Mouse (Mus musculus) limb, embryonic 14.5 days (tissue): ENCODE measurements around the gene Mast4. TPM values are rescaled to one million over a fixed set of nuclear protein-coding genes. Genes with fewer than 3 reads are reported as not detected.

Source experiments
- ATAC-seq: fragments of 200-750 bp; cut with Nextera tagmentation; 2 replicates; pipeline ENCODE4 v1.8.0; 2017; ENCODE audit warnings: low read depth, moderate number of reproducible peaks, moderate TSS enrichment; ENCODE audit not compliant: low FRiP score
- DNase-seq: peaks from one replicate; pipeline ENCODE4 v3.0.0-alpha.2; 2015; ENCODE audit warnings: low spot score
- H3K27ac ChIP-seq: fragments of 300-500 bp; sonication (generic); replicated peaks from 2 replicates; pipeline ENCODE4 v1.5.1; 2014; ENCODE audit warnings: low read depth, mild to moderate bottlenecking, low read length, moderate library complexity, mixed read lengths
- H3K27me3 ChIP-seq: fragments of 300-500 bp; sonication (generic); 2 replicates; pipeline ENCODE4 v1.6.1; 2014; ENCODE audit warnings: low read length, mixed read lengths; ENCODE audit not compliant: control insufficient read depth, insufficient read depth
- H3K36me3 ChIP-seq: fragments of 300-500 bp; sonication (generic); 2 replicates; pipeline ENCODE4 v1.6.1; 2014; ENCODE audit warnings: mild to moderate bottlenecking, low read length, moderate library complexity, mixed read lengths; ENCODE audit not compliant: control insufficient read depth, insufficient read depth
- H3K4me1 ChIP-seq: fragments of 300-500 bp; sonication (generic); 2 replicates; pipeline ENCODE4 v1.6.1; 2014; ENCODE audit warnings: antibody characterized with exemption, low read length, mixed read lengths; ENCODE audit not compliant: control insufficient read depth, insufficient read depth
- H3K4me2 ChIP-seq: fragments of 300-500 bp; sonication (generic); replicated peaks from 2 replicates; pipeline ENCODE4 v1.6.1; 2014; ENCODE audit warnings: low read depth, mild to moderate bottlenecking, low read length, moderate library complexity; ENCODE audit not compliant: severe bottlenecking
- H3K4me3 ChIP-seq: fragments of 300-500 bp; sonication (generic); replicated peaks from 2 replicates; pipeline ENCODE4 v1.5.1; 2014; ENCODE audit warnings: low read length
- H3K9ac ChIP-seq: fragments of 300-500 bp; sonication (generic); 2 replicates; pipeline ENCODE4 v1.6.1; 2014; ENCODE audit warnings: mild to moderate bottlenecking, low read depth, low read length, moderate library complexity; ENCODE audit not compliant: severe bottlenecking
- H3K9me3 ChIP-seq: fragments of 300-500 bp; sonication (generic); 2 replicates; pipeline ENCODE4 v1.6.1; 2016; ENCODE audit warnings: low read length; ENCODE audit not compliant: control insufficient read depth
- POLR2A ChIP-seq: fragments of 200-500 bp; IDR thresholded peaks from 2 replicates; pipeline ENCODE4 v1.8.0; 2012; ENCODE audit warnings: inconsistent platforms, mild to moderate bottlenecking, moderate library complexity, borderline replicate concordance; ENCODE audit not compliant: insufficient read depth, insufficient read length; ENCODE audit errors: extremely low read depth
- WGBS: fragments of 180-500 bp; shearing (Covaris S2); extraction: QIAGEN DNeasy Blood & Tissue Kit; methylation state at CpG from one replicate; pipeline ENCODE4 v1.1.7; 2014; 5-methylcytosine and 5-hydroxymethylcytosine counted together
- polyA plus RNA-seq, 2 experiments: library from polyadenylated mRNA; depleted of rRNA in 1 of 2; stranded (reverse) in 1 of 2; unstranded in 1 of 2; fragments of >200 nt; fragmentation: Nextera tagmentation in 1 of 2; extraction: Ambion mirVana in 1 of 2; gene quantifications; 2 replicates each; pipeline versions ENCODE4 v1.2.1 to v1.2.3; 2012 to 2014

Mast4 gene
- polyA plus RNA-seq, 2 experiments = 12.5 to 25.2 TPM

DNA sequence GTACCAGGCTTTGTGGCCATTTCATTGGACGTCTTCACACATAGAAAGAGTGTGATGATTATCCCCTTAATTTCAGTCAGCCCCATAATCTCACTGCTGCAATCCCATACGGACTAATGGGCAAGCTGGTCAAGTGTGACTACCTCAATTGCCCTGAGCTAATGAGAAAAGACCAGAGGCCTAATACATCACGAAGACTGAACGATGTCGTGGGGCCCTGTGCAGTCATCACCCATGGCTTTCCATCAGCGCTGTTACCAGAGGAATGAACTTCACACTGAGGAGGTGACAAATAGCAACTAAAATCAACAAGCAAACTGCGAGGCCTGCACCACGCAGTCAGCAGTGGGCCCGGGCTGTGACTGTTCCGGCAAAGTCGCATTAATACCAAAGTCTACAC lies 344.7 kb downstream of the Mast4 start:
- Histone ChIP-seq H3K4me2 (no peak overlapping the region), H3K4me3 (no peak overlapping the region), H3K27ac (no peak overlapping the region), H3K4me1 (no peaks in the 10 kb centered on the region), H3K36me3 (no peaks in the 10 kb centered on the region), H3K9ac (no peak overlapping the region), H3K9me3 (no peaks in the 10 kb centered on the region; the same call in 1 of the 2 replicates), H3K27me3 (no peaks in the 10 kb centered on the region)
- ATAC-seq (no peak), DNase-seq (no peak)
- no peak for TF ChIP-seq POLR2A
- WGBS = 75% methylated on average over 11 of the region's 11 CpGs

DNA sequence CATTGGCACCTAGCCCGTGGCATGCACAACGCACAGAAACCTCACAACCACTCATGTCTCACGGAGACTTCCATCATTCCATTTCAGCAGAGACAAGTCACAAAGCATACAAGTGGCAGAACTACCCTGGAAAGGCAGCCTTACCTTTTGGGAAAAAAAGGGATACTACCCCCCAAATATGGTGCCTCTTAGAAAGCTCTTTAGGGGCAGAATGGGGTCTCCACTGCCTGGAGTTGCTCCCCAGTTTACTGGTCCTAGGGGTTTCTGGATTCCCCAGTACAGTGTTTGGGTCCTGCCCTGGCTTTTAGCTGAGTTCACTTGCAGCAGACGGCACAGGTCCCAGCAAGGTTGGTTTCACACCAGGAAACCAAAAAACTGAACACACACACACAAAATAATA lies 345.3 kb downstream of the Mast4 start:
- H3K27me3 ChIP-seq = no peaks in the 10 kb centered on the region
- DNase-seq (no peak), ATAC-seq (no peak)
- no peak overlapping the region for H3K4me2 ChIP-seq
- H3K36me3 ChIP-seq = no peaks in the 10 kb centered on the region
- no peak overlapping the region for H3K9ac ChIP-seq
- no peak for TF ChIP-seq POLR2A
- WGBS = 82% methylated on average over 4 of the region's 4 CpGs
- H3K4me3 ChIP-seq = no peak overlapping the region
- H3K9me3 ChIP-seq = no peaks in the 10 kb centered on the region; the same call in 1 of the 2 replicates
- H3K4me1 ChIP-seq = no peaks in the 10 kb centered on the region
- H3K27ac ChIP-seq = no peak overlapping the region

GRCm38 (mm10) chr13:102988251-102988895 lies 345.9 kb downstream of the Mast4 start:
- DNase-seq = no peak
- 71% methylated on average over 11 of the region's 11 CpGs for WGBS
- no peak for ATAC-seq

GRCm38 (mm10) chr13:102984550-102984949 lies 349.7 kb downstream of the Mast4 start:
- Histone ChIP-seq H3K27ac (no peak overlapping the region), H3K4me3 (no peak overlapping the region), H3K9ac (no peak overlapping the region), H3K36me3 (no peaks in the 10 kb centered on the region), H3K27me3 (no peaks in the 10 kb centered on the region), H3K9me3 (no peaks in the 10 kb centered on the region; the same call in 1 of the 2 replicates), H3K4me1 (no peaks in the 10 kb centered on the region), H3K4me2 (no peak overlapping the region)
- TF ChIP-seq POLR2A = no peak
- 96% methylated on average over 4 of the region's 4 CpGs for WGBS
- DNase-seq (no peak), ATAC-seq (no peak)

More at GRCm38 (mm10) chr13:102988251-102988895, 345.9 kb downstream of the Mast4 start:
- Histone ChIP-seq H3K9ac (no peak overlapping the region), H3K4me2 (no peak overlapping the region), H3K27me3 (no peaks in the 10 kb centered on the region), H3K9me3 (no peaks in the 10 kb centered on the region; the same call in 1 of the 2 replicates), H3K36me3 (no peaks in the 10 kb centered on the region), H3K4me1 (no peaks in the 10 kb centered on the region), H3K4me3 (no peak overlapping the region), H3K27ac (no peak overlapping the region)
- TF ChIP-seq POLR2A = no peak

DNA sequence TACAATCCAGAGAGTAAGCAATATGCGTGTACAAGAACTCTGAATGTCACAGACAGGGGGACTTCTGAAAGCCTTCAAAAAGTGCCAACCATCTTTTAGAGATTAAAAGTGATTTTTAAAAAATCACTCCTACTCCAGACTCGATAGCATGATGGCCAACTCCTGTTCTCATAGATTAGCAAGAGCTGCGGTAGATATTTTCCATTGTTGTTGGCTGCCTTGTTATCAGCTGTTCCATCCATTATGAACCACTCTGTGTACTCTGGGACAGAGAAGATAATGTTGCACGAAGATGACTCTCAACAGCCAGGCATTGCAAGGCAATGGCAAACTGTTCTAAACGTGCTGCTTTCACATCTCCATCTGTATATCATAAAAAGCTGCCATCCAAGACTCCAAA lies 360.4 kb downstream of the Mast4 start:
- no peak for DNase-seq
- TF ChIP-seq POLR2A = no peak
- Histone ChIP-seq H3K4me1 (no peaks in the 10 kb centered on the region), H3K4me3 (no peak overlapping the region), H3K27ac (no peak overlapping the region), H3K4me2 (no peak overlapping the region), H3K9me3 (no peaks in the 10 kb centered on the region), H3K27me3 (no peaks in the 10 kb centered on the region), H3K9ac (no peak overlapping the region), H3K36me3 (no peaks in the 10 kb centered on the region)
- 82% methylated on average over 5 of the region's 5 CpGs for WGBS
- ATAC-seq = no peak
